Mouse (Mus musculus) gonadal fat pad, adult 2 months (tissue): ENCODE results near the gene Gm10073. TPM values are rescaled to one million over a fixed set of nuclear protein-coding genes. Genes with fewer than 3 reads are reported as not detected.
A peak's percentile ranks its signal among the peaks of the same experiment; 100 is the strongest.
"Not testable (repeated sequence)": the region's sequence is repeated elsewhere in the genome, so short reads cannot be mapped to it uniquely, and the experiment has no call there.

Experiments
- DNase-seq: peaks from one replicate; pipeline ENCODE4 v3.0.0-alpha.2; 2012; ENCODE audit warnings: low read depth
- polyA plus RNA-seq: library from polyadenylated mRNA; depleted of rRNA; stranded (reverse); fragments of >200 nt; gene quantifications from 2 replicates; pipeline ENCODE4 v1.2.3, GENCODE M21; 2012; rRNA removed

Gm10073 gene
- polyA plus RNA-seq: 51.3 and 132 TPM in 2 replicates

- DNase-seq: not testable (repeated sequence)
Observed at GRCm38 (mm10) chr8:106573168-106573567, at the start of gene Gm10073. Gm10073 (minus strand) TSS chr8:106573461.

GRCm38 (mm10) chr8:106623016-106623415 lies 49.8 kb upstream of the Gm10073 start:
- no peak for DNase-seq

DNA sequence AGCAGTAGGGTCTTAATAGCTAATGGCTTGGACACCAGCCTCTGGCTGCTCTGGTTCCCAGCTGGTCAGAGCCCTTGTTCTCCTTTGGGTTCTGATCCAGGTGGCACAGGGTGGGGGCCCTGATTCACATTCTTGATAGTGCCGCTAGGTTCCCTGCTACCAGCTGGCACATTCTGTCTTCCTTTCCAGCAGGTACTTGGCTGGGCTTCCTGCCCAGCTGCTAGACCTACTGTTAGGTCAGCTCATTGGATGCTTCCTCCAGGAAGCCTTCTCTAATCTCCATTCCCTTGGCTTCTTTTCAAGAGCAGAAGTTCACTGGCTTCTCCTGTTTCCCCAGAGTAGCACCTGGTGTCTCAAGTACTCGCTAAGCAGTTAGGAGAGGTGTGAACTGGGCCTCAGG lies 47.2 kb upstream of the Gm10073 start:
- no peak for DNase-seq

- DNase-seq: peak; percentile 81
Observed at GRCm38 (mm10) chr8:106619549-106620245, 46.4 kb upstream of the Gm10073 start.

DNA sequence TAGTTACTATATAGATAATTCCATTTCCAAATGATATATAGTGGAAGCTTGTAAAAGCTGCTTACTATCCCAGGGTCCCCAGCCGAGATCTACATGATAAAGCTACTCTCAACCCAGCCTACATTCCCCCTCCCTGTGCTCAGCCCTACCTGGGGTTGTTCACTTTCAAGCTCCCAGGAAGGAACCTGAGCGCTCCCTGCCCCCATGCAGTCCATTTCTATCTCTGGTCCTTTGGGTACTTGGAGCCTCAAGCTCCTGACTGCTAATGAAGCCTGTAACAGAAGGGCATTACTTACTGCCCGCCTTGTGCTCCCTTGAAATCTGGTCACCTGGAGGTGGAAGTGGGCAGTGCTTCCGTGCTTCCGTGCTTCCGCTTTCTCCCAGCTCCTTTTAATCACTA lies 45.1 kb upstream of the Gm10073 start:
- DNase-seq: no peak

DNA sequence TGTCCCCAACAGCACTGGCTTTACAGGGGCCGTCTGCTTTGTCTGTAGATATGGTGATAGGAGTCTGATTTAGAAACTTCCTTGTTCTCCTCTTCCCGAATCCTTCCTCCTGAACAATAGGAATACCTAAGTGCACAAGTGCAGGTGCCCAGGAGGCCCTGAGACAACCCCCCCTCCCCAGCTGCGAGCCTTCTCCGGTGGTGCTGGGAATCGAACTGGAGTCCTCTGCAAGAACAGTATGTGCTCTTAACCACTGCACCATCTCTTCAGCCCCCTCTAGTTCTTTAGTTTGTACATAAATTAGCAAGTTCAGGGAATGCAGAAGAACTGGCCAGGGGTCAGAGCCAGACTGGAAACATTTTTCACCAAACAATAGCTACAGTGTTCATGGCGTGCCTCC lies 44.6 kb upstream of the Gm10073 start:
- DNase-seq: no peak

- no peak for DNase-seq
Observed at GRCm38 (mm10) chr8:106617196-106617595, 43.9 kb upstream of the Gm10073 start.

DNA sequence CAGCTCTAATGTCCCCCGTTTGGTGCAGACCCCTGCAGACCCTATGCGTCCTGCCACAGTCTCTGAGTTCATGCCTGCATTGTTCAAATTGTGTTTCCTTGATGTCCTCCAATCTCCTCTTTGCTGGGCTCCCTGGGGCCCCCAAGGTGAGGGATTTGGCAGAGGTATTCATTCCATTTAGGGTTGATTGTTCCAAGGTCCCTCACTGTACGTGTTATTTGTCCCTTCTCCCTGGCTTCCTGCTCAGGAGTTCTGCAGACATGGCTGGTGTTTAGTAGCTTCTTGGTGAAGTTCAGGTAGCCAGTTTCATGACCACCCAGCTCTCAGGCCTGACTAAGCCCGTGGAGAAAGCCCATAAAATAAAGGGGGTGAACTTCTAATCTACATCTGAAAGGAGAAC lies 43.4 kb upstream of the Gm10073 start:
- no peak for DNase-seq

DNA sequence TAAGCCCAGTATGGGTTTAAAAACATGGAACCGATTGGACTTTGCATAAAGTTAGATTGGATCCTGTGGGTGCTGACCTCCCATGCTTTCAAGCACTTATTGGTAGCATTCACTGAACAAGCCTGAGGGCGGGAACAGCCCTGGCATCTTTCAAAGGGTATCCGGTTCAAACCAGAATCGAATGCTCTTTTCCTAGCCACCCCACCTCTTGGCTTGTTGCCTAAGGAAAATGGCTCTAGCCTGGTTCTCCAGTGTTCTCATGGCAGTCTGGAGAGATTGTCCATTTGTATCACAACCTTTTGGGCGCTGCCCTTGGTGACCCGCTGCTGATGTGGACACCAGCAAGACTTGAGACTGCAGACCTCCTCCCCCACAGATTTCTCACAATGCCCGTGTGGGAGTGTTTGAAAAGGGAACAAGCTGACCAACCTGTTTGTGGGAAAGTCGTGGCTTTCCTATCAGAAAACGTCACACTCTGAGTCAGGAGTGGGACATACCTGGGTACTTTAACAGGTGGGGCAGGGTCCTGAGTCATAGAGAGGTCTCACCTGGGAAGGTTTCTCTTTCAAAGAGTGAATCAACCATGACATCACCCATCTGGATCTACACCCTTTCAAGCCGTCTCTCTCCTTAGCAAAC lies 42.5 kb upstream of the Gm10073 start:
- peak; percentile 87 for DNase-seq

- no peak for DNase-seq
Observed at GRCm38 (mm10) chr8:106614704-106615103, 41.4 kb upstream of the Gm10073 start.

DNA sequence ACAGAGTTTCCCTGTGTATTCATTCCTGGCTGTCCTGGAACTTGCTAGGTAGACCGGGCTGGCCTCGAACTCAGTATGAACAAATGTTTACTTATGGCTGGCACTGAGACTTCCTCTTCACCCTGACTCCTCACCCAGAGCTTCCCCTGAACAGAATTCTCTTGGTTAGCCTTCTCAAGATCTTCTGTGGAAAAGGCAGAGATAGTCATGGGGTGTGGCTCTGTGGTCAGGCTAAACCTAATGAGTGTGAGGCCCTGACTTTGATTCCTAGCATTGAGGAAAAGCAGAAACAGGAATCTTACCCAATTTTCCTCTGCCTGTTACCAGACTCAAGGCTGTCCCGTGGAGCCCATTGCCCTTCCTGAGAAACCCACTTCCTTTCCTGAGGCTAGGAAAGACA lies 38.8 kb upstream of the Gm10073 start:
- DNase-seq: no peak

GRCm38 (mm10) chr8:106610958-106611640 lies 37.8 kb upstream of the Gm10073 start:
- peak; percentile 86 for DNase-seq

GRCm38 (mm10) chr8:106609076-106609903 lies 36.0 kb upstream of the Gm10073 start:
- no peak for DNase-seq

- peak; percentile 70 for DNase-seq
Observed at GRCm38 (mm10) chr8:106608425-106608824, 35.2 kb upstream of the Gm10073 start.

DNA sequence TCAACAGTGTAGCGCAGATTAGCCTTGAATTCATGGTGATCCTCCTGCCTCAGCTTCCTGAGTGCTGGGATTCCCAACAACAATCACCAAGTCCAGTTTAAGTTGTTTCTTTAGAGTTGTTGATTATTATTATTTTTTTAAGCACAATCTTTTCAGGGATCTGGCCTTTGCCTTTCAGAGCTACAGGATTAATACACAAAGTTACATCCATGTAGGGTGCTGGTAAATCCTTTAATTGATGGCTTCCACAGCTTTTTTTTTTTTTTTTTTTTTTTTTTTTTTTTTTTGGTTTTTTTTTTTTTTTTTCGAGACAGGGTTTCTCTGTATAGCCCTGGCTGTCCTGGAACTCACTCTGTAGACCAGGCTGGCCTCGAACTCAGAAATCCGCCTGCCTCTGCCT lies 34.5 kb upstream of the Gm10073 start:
- not testable (repeated sequence) for DNase-seq

GRCm38 (mm10) chr8:106606601-106607145 lies 33.4 kb upstream of the Gm10073 start:
- DNase-seq: no peak

GRCm38 (mm10) chr8:106606121-106606520 lies 32.9 kb upstream of the Gm10073 start:
- no peak for DNase-seq

- no peak for DNase-seq
Observed at GRCm38 (mm10) chr8:106605657-106606056, 32.4 kb upstream of the Gm10073 start.

DNA sequence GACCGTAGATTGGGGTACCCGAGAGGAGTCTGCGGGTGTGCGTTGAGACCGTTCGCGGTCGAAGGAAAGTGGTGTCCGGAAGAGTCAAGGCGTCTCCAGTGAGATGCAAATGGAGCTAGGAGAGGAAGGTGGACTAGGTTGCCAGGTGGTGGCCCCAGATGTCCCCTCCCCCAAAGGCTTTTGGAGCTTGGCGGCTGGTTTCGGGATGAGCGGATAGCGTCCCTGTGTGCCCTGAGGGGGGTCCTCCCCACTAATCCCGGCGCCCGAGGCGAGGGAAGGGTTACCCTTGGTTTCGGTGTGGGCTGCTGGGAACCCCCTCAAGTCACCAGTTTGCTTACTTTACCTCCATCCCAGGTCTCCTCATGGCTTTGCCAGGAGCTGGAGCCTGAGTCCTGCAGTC lies 30.7 kb upstream of the Gm10073 start:
- no peak for DNase-seq

GRCm38 (mm10) chr8:106603131-106603819 lies 30.0 kb upstream of the Gm10073 start, which contains the start of gene Cdh1:
Cdh1 (plus strand) TSS chr8:106603351.
- DNase-seq: no peak
